Mouse (Mus musculus) inflammation-experienced regulatory T-cells (primary cell): ENCODE results near the gene Piwil1. TPM values are rescaled to one million over a fixed set of nuclear protein-coding genes. Genes with fewer than 3 reads are reported as not detected.

Experiments used
- polyA plus RNA-seq, 2 experiments: library from polyadenylated mRNA; unstranded; fragments of 100-300 nt; shearing (Covaris generic); gene quantifications; one replicate each; pipeline ENCODE4 v1.2.1; 2017

Gene Piwil1
- polyA plus RNA-seq: under 1 TPM; 0.14 to 0.50 TPM

DNA sequence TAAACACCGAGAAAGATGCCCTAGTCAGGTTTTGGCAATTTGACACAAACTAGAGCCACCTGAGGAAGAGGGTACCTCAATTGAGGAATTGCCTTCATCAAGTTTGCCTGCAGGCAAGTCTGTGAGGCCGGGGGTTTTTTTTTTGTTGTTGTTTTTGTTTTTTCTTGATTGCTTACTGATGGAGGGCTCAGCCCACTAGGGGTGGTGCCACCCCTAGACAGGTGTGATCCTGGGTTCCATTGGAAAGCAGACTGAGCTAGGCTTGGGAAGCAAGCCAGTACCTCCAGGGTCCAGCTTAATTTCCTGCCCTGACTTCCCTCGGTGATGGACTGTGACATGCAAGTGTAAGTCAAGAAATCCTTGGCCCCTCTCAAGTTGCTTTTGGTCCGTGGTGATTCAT is at the start of gene Piwil1:
TSS of gene Piwil1 (plus strand) at position 301 of the 400 bp plus-strand sequence.

Other genes with a start within 250 kb of the Piwil1 start
- 1 to 10 TPM in 1 of 2 experiments, under 1 TPM in 1; 0.16 to 2.7 TPM for gene Fzd10, start 101.7 kb upstream of the Piwil1 start, polyA plus RNA-seq